Mouse (Mus musculus) adrenal gland, postnatal 25 days (tissue): ENCODE results near the gene Ceacam20. TPM values are rescaled to one million over a fixed set of nuclear protein-coding genes. Genes with fewer than 3 reads are reported as not detected.
A peak's percentile ranks its signal among the peaks of the same experiment; 100 is the strongest.
"Not testable (repeated sequence)": the region's sequence is repeated elsewhere in the genome, so short reads cannot be mapped to it uniquely, and the experiment has no call there.

ENCODE experiments used
- DNase-seq: peaks from one replicate; pipeline ENCODE4 v3.0.0; 2021; ENCODE audit warnings: mixed read lengths
- total RNA-seq: library from RNA; stranded (reverse); gene quantifications from 2 replicates; pipeline ENCODE4 v1.2.3, GENCODE M21; 2021

The Ceacam20 gene
- total RNA-seq, 1 experiment from 2014 or later: not detected

GRCm38 (mm10) chr7:19949996-19950395 lies 15.2 kb upstream of the Ceacam20 start:
- no peak for DNase-seq

GRCm38 (mm10) chr7:19950589-19950988 lies 14.6 kb upstream of the Ceacam20 start, which contains the start of gene Igsf23:
Gene Igsf23 (minus strand): TSS chr7:19950756.
- no peak for DNase-seq

- DNase-seq: peak; percentile 52
These were observed 12.8 kb upstream of the Ceacam20 start for GRCm38 (mm10) chr7:19952320-19952986.

- no peak for DNase-seq
These were observed 12.2 kb upstream of the Ceacam20 start for GRCm38 (mm10) chr7:19953054-19953453.

- no peak for DNase-seq
These were observed 9.4 kb upstream of the Ceacam20 start for GRCm38 (mm10) chr7:19955861-19956260.

- DNase-seq: peak; percentile 85
These were observed 8.9 kb upstream of the Ceacam20 start for GRCm38 (mm10) chr7:19956341-19956781.

GRCm38 (mm10) chr7:19962423-19962822 lies 2.8 kb upstream of the Ceacam20 start:
- no peak for DNase-seq

- no peak for DNase-seq
These were observed 3.9 kb downstream of the Ceacam20 start for GRCm38 (mm10) chr7:19969106-19969505.

- DNase-seq: no peak
These were observed 4.4 kb downstream of the Ceacam20 start for GRCm38 (mm10) chr7:19969541-19970090.

GRCm38 (mm10) chr7:19970196-19970595 lies 5.0 kb downstream of the Ceacam20 start:
- no peak for DNase-seq

GRCm38 (mm10) chr7:19971516-19971915 lies 6.3 kb downstream of the Ceacam20 start:
- DNase-seq: no peak

- DNase-seq: not testable (repeated sequence)
These were observed 26.0 kb downstream of the Ceacam20 start, which contains the start of gene Nlrp9b for GRCm38 (mm10) chr7:19991165-19991564. Gene Nlrp9b (plus strand): TSS chr7:19991465.

GRCm38 (mm10) chr7:19996721-19997120 lies 31.5 kb downstream of the Ceacam20 start:
- not testable (repeated sequence) for DNase-seq

GRCm38 (mm10) chr7:20009987-20010386 lies 44.8 kb downstream of the Ceacam20 start:
- no peak for DNase-seq

Other genes with a start within 250 kb of the Ceacam20 start
- gene Tomm40, start 250.0 kb upstream of the Ceacam20 start, total RNA-seq: 96.1 and 115 TPM in 2 replicates
- 62.3 and 66.9 TPM in 2 replicates for gene Nectin2, start 214.9 kb upstream of the Ceacam20 start, total RNA-seq
- 37.2 TPM in 2 replicates for gene Bcam, start 194.4 kb upstream of the Ceacam20 start, total RNA-seq
- gene Cblc, start 168.6 kb upstream of the Ceacam20 start, total RNA-seq: 0.55 TPM in 1 of 2 replicates, not detected in the other
- 26.5 and 34.5 TPM in 2 replicates for gene Bcl3, start 142.6 kb upstream of the Ceacam20 start, total RNA-seq
- 0.55 and 1.6 TPM in 2 replicates for gene Gm19345, start 113.4 kb upstream of the Ceacam20 start, total RNA-seq
- gene Ceacam16, start 104.1 kb upstream of the Ceacam20 start, total RNA-seq: not detected in 2 replicates
- not detected in 2 replicates for gene Ceacam19, start 77.4 kb upstream of the Ceacam20 start, total RNA-seq
- gene Pvr, start 44.3 kb upstream of the Ceacam20 start, total RNA-seq: 31.6 and 34.1 TPM in 2 replicates
- gene Igsf23, start 14.7 kb upstream of the Ceacam20 start, total RNA-seq: not detected in 2 replicates
- gene Nlrp9b, start 26.1 kb downstream of the Ceacam20 start, total RNA-seq: not detected in 2 replicates
- not detected in 2 replicates for gene Vmn1r91, start 134.3 kb downstream of the Ceacam20 start, total RNA-seq
- not detected in 2 replicates for gene Gm16442, start 157.2 kb downstream of the Ceacam20 start, total RNA-seq
- gene Vmn1r93, start 173.7 kb downstream of the Ceacam20 start, total RNA-seq: not detected in 2 replicates
- not detected in 2 replicates for gene Vmn1r94, start 203.0 kb downstream of the Ceacam20 start, total RNA-seq
- not detected in 2 replicates for gene Vmn1r95, start 228.3 kb downstream of the Ceacam20 start, total RNA-seq
- gene Gm6164, start 240.2 kb downstream of the Ceacam20 start, total RNA-seq: not detected in 2 replicates